Mouse (Mus musculus) left cerebral cortex, adult 8-10 months (tissue): ENCODE measurements at regions not wholly inside any gene's neighbourhood (a gene's known extent, or its start where the extent isn't known, plus 50 kb on each side); places are given as distances from the start of the nearest gene placed in this dataset.

Source experiments
- DNase-seq, 2 experiments: peaks; one replicate each; pipeline ENCODE4 v3.0.0; 2022; ENCODE audit warnings: low spot score in 2 of 2

- DNase-seq = no peak
Observed at GRCm38 (mm10) chr1:90668787-90669186, 66.0 kb downstream of the Cops8 start.

- DNase-seq = no peak
Observed at GRCm38 (mm10) chr1:90669237-90669636, 66.5 kb downstream of the Cops8 start.

- no peak for DNase-seq
Observed at GRCm38 (mm10) chr1:90670346-90670745, 67.6 kb downstream of the Cops8 start.

GRCm38 (mm10) chr1:90673751-90674150, 71.0 kb downstream of the Cops8 start:
- no peak for DNase-seq

GRCm38 (mm10) chr1:90676192-90677006, 73.6 kb downstream of the Cops8 start:
- DNase-seq = peak in 1 of 2 experiments; percentile 24

- no peak for DNase-seq
Observed at GRCm38 (mm10) chr1:90677188-90677587, 74.4 kb downstream of the Cops8 start.

- no peak for DNase-seq
Observed at GRCm38 (mm10) chr1:90677651-90678201, 74.9 kb downstream of the Cops8 start.

GRCm38 (mm10) chr1:90678416-90678815, 75.6 kb downstream of the Cops8 start:
- DNase-seq = no peak

GRCm38 (mm10) chr1:90688086-90688485, 85.3 kb downstream of the Cops8 start:
- no peak for DNase-seq

- DNase-seq = peak; percentile 9 to 74
Observed at GRCm38 (mm10) chr1:90690591-90691116, 87.9 kb downstream of the Cops8 start.

GRCm38 (mm10) chr1:90691157-90691594, 88.4 kb downstream of the Cops8 start:
- DNase-seq = peak; percentile 9 to 63

- no peak for DNase-seq
Observed at GRCm38 (mm10) chr1:90692851-90693250, 90.1 kb downstream of the Cops8 start.

- no peak for DNase-seq
Observed at GRCm38 (mm10) chr1:90694761-90695160, 92.0 kb downstream of the Cops8 start.

- no peak for DNase-seq
Observed at GRCm38 (mm10) chr1:90695166-90695749, 92.5 kb downstream of the Cops8 start.

- DNase-seq = no peak
Observed at GRCm38 (mm10) chr1:90696000-90696399, 93.2 kb downstream of the Cops8 start.

- DNase-seq = no peak
Observed at GRCm38 (mm10) chr1:90697056-90697596, 94.3 kb downstream of the Cops8 start.

GRCm38 (mm10) chr1:90698618-90699017, 95.8 kb downstream of the Cops8 start:
- no peak for DNase-seq

GRCm38 (mm10) chr1:90701756-90702155, 99.0 kb downstream of the Cops8 start:
- peak in 1 of 2 experiments; percentile 28 for DNase-seq

- DNase-seq = no peak
Observed at GRCm38 (mm10) chr1:90706391-90706790, 103.6 kb downstream of the Cops8 start.

- DNase-seq = no peak
Observed at GRCm38 (mm10) chr1:90709761-90710160, 107.0 kb downstream of the Cops8 start.

- DNase-seq = no peak
Observed at GRCm38 (mm10) chr1:90710566-90710965, 107.8 kb downstream of the Cops8 start.

- no peak for DNase-seq
Observed at GRCm38 (mm10) chr1:90711103-90711502, 108.3 kb downstream of the Cops8 start.
